Mouse (Mus musculus) CD4-positive, CD25-positive, alpha-beta regulatory T cell, adult 4 months (primary cell): Measurements from ENCODE around the gene Zbtb11. TPM values are rescaled to one million over a fixed set of nuclear protein-coding genes. Genes with fewer than 3 reads are reported as not detected.
"Not testable (repeated sequence)": the region's sequence is repeated elsewhere in the genome, so short reads cannot be mapped to it uniquely, and the experiment has no call there.

Experiments used
- ATAC-seq: one replicate; pipeline ENCODE4 v1.8.0; 2017
- polyA plus RNA-seq, 2 experiments: library from polyadenylated mRNA; unstranded; fragments of 100-300 nt; shearing (Covaris generic); gene quantifications; one replicate each; pipeline ENCODE4 v1.2.1; 2017

Gene Zbtb11
- polyA plus RNA-seq, 2 experiments from 2014 or later = 30.3 to 37.4 TPM

- ATAC-seq = not testable (repeated sequence)
Observed at GRCm38 (mm10) chr16:56048038-56048437, 74.4 kb downstream of the Zbtb11 start, which contains the start of gene Senp7. TSS of gene Senp7 (plus strand) at chr16:56048338.

- ATAC-seq = no peak
Observed at GRCm38 (mm10) chr16:56055911-56056310, 82.2 kb downstream of the Zbtb11 start.

GRCm38 (mm10) chr16:56056944-56057590 is 83.4 kb downstream of the Zbtb11 start:
- ATAC-seq = no peak

DNA sequence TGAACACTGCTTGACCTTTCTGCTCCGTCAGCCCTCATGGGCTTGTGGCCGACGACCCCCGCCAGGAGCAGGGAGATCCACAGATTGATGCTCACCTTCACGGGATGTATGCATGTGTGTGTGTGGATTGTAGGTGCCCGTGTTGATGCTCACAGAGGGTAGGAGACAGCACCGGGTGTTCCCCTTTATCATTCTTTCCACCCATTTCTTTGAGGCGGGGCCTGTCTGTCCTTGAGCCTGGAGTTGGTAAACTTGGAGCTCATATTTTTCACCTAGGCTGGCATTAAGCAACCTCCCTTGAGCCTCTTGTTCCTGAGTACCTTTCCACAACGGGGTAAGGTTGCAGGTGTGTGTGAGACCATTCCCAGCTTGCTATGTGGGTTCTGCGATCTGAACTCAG is 84.5 kb downstream of the Zbtb11 start:
- ATAC-seq = no peak

Other genes starting within 250 kb of the Zbtb11 start
- gene Nfkbiz, start 135.0 kb upstream of the Zbtb11 start, polyA plus RNA-seq = 10 to 100 TPM; 33.2 to 39.6 TPM
- gene Nxpe3, start 78.6 kb upstream of the Zbtb11 start, polyA plus RNA-seq = 10 to 100 TPM; 13.6 to 27.9 TPM
- 10 to 100 TPM; 24.5 to 30.9 TPM for gene Cep97, start 39.0 kb upstream of the Zbtb11 start, polyA plus RNA-seq
- 1,000 to 10,000 TPM; 1,557 to 1,698 TPM for gene Rpl24, start 7.6 kb upstream of the Zbtb11 start, polyA plus RNA-seq
- 100 to 1,000 TPM; 279 to 285 TPM for gene Pcnp, start 55.9 kb downstream of the Zbtb11 start, polyA plus RNA-seq
- gene Trmt10c, start 63.9 kb downstream of the Zbtb11 start, polyA plus RNA-seq = 10 to 100 TPM; 34.7 to 40.1 TPM
- gene Senp7, start 74.5 kb downstream of the Zbtb11 start, polyA plus RNA-seq = 10 to 100 TPM; 58.4 to 84.5 TPM
- gene Impg2, start 230.4 kb downstream of the Zbtb11 start, polyA plus RNA-seq = under 1 TPM; 0.32 to 0.46 TPM